Mouse (Mus musculus) fibroblast of lung, adult 2 months (primary cell): ENCODE measurements at regions not wholly inside any gene's neighbourhood (a gene's known extent, or its start where the extent isn't known, plus 50 kb on each side); places are given as distances from the start of the nearest gene placed in this dataset.

ENCODE experiments used
- DNase-seq: peaks from one replicate; pipeline ENCODE4 v3.0.0-alpha.2; 2011; ENCODE audit warnings: low read depth

- no peak for DNase-seq
Measured at GRCm38 (mm10) chr16:72152920-72153319, 155.2 kb upstream of the Robo1 start.

GRCm38 (mm10) chr16:72157913-72158312, 150.2 kb upstream of the Robo1 start:
- no peak for DNase-seq

- DNase-seq = no peak
Measured at GRCm38 (mm10) chr16:72159411-72159810, 148.7 kb upstream of the Robo1 start.

GRCm38 (mm10) chr16:72175727-72176126, 132.4 kb upstream of the Robo1 start:
- DNase-seq = no peak

GRCm38 (mm10) chr16:72194320-72194719, 113.8 kb upstream of the Robo1 start:
- DNase-seq = no peak

GRCm38 (mm10) chr16:72215360-72216013, 92.6 kb upstream of the Robo1 start:
- peak; percentile 36 for DNase-seq

GRCm38 (mm10) chr16:72218021-72218420, 90.1 kb upstream of the Robo1 start:
- peak; percentile 2 for DNase-seq

GRCm38 (mm10) chr16:72221912-72222502, 86.1 kb upstream of the Robo1 start:
- no peak for DNase-seq

GRCm38 (mm10) chr16:72223860-72224259, 84.2 kb upstream of the Robo1 start:
- DNase-seq = no peak

GRCm38 (mm10) chr16:72225157-72225880, 82.8 kb upstream of the Robo1 start:
- DNase-seq = no peak

GRCm38 (mm10) chr16:72234366-72234765, 73.7 kb upstream of the Robo1 start:
- no peak for DNase-seq

GRCm38 (mm10) chr16:72239631-72240030, 68.5 kb upstream of the Robo1 start:
- DNase-seq = no peak

- DNase-seq = no peak
Measured at GRCm38 (mm10) chr16:72256388-72256787, 51.7 kb upstream of the Robo1 start.
